Mouse (Mus musculus): ENCODE measurements at regions not wholly inside any gene's neighbourhood (a gene's known extent, or its start where the extent isn't known, plus 50 kb on each side); places are given as distances from the start of the nearest gene placed in this dataset.

GRCm38 (mm10) chr11:6894911-6895785 is 57.7 kb upstream of the Gm11983 start:
- Histone ChIP-seq H3K4me3 (no peak overlapping the region), H3K27ac (no peak overlapping the region), H3K4me2 (no peak overlapping the region), H3K4me1 (replicated peaks) (no peaks in the 10 kb centered on the region), H3K9ac (no peak overlapping the region), H3K9me3 (replicated peaks) (no peaks in the 10 kb centered on the region), H3K36me3 (no peaks in the 10 kb centered on the region), H3K27me3 (0 out of 2 replicates have a peak, but pooled peaks cover 3% of the 10 kb centered on the region)
- ATAC-seq (replicated peaks; ENCODE audit: insufficient number of reproducible peaks, insufficient read depth, low FRiP score, low read depth) = no peak
- 57% methylated on average over 7 of the region's 7 CpGs for WGBS

DNA sequence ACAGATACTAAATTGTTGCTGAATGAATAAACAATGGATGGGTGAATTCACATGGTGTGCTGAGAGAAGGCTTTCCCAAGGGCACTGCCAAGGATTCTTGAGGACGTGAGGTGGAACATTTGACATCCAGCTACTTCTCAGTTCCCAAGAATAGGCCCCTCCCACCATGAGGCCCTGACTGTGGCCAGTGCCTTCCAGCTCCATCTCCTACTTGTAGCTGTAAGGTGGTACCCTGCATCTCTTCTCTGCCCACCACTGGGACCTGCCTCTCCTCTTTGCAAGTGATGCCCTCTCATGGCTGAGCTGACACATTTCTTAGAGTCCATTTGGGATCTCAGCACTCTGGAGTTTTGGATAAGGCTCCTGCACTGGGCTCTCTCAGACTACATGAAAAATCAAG is 56.3 kb upstream of the Gm11983 start:
- Histone ChIP-seq H3K9me3 (replicated peaks) (no peaks in the 10 kb centered on the region), H3K4me2 (no peak overlapping the region), H3K36me3 (no peaks in the 10 kb centered on the region), H3K4me3 (no peak overlapping the region), H3K4me1 (replicated peaks) (no peaks in the 10 kb centered on the region), H3K9ac (no peak overlapping the region), H3K27me3 (no peaks in the 10 kb centered on the region), H3K27ac (no peak overlapping the region)
- 71% methylated on average over 1 of the region's 1 CpGs for WGBS
- no peak for ATAC-seq (replicated peaks; ENCODE audit: insufficient number of reproducible peaks, insufficient read depth, low FRiP score, low read depth)

DNA sequence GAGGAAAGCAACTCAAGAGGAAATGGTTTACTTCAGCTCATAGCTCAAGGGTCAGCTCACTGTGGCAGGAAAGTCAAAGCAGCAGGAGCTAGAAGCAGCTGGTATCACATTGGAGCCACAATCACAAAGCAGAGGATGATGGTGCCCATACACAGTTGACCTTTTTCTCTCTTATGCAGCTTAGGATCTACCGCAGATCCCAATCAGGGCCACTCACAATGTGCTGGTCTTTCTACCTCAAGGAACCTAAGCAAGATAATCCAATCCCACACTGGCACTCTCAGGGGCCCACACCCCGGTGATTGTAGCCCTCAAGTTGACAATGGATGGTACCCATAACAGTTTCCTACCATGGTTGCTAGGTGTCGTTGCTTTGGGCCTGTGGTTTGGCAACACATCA is 55.6 kb upstream of the Gm11983 start:
- Histone ChIP-seq H3K4me1 (replicated peaks) (no peaks in the 10 kb centered on the region), H3K9me3 (replicated peaks) (no peaks in the 10 kb centered on the region), H3K9ac (no peak overlapping the region), H3K27me3 (no peaks in the 10 kb centered on the region), H3K27ac (no peak overlapping the region), H3K4me3 (no peak overlapping the region), H3K36me3 (no peaks in the 10 kb centered on the region), H3K4me2 (no peak overlapping the region)
- WGBS = 84% methylated on average over 3 of the region's 3 CpGs
- ATAC-seq (replicated peaks; ENCODE audit: insufficient number of reproducible peaks, insufficient read depth, low FRiP score, low read depth) = no peak

- no peaks in the 10 kb centered on the region for H3K9me3 ChIP-seq (replicated peaks)
- no peak for ATAC-seq (replicated peaks; ENCODE audit: insufficient number of reproducible peaks, insufficient read depth, low FRiP score, low read depth)
- no peaks in the 10 kb centered on the region for H3K36me3 ChIP-seq
- 75% methylated on average over 5 of the region's 5 CpGs for WGBS
- H3K9ac ChIP-seq = no peak overlapping the region
- H3K4me1 ChIP-seq (replicated peaks) = no peaks in the 10 kb centered on the region
- H3K4me3 ChIP-seq = no peak overlapping the region
- H3K27me3 ChIP-seq = no peaks in the 10 kb centered on the region
- H3K4me2 ChIP-seq = no peak overlapping the region
- H3K27ac ChIP-seq = no peak overlapping the region
Observed at GRCm38 (mm10) chr11:6890450-6890849, 53.0 kb upstream of the Gm11983 start.

DNA sequence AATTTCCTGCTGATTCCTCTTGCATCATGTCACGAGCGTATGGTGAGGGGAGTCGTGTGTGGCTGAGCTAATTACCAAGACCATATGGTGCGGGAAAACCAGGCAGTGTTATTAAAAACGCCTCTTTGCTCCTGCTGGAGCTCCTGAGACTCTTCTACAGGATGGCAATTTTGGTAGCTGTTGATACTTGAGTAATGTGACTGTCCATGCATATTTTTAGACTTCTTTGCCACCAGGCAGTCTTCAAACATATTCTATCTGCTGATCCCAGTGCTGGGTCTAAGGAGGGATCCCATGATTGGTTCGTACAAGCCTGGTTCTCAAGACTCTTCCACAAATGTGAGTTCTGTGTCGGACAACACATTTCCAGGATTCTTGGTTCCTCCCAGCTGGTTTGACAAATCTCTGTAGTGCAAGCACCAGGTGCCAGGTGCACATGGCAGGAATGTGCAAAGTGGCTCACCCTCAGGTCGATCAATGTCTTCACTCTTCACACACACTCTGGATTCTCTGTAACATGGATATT is 52.3 kb upstream of the Gm11983 start:
- Histone ChIP-seq H3K9ac (no peak overlapping the region), H3K27me3 (no peaks in the 10 kb centered on the region), H3K36me3 (no peaks in the 10 kb centered on the region), H3K4me1 (replicated peaks) (no peaks in the 10 kb centered on the region), H3K27ac (no peak overlapping the region), H3K4me3 (no peak overlapping the region), H3K9me3 (replicated peaks) (no peaks in the 10 kb centered on the region), H3K4me2 (no peak overlapping the region)
- WGBS = 81% methylated on average over 8 of the region's 8 CpGs
- ATAC-seq (replicated peaks; ENCODE audit: insufficient number of reproducible peaks, insufficient read depth, low FRiP score, low read depth) = no peak

DNA sequence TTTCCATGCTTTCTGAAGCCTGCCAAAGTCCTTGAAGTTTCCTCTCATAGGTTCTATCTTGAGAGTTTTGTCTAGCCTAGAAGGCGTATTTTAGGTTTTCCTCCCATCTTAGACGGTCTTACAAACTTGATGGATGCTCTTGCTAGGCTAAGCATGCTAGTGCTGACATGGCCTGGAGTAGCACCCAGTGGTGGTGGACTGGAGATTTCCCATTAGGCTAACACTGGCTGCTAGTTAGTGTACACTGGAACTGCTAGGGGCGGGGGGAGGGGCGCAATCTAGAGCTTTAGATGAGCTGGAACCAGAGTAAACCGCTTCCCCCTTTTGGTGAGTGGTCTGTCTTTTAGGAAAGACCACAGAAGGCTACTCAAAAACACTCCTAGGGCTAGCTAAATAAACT is 51.7 kb upstream of the Gm11983 start:
- H3K27ac ChIP-seq = no peak overlapping the region
- H3K4me1 ChIP-seq (replicated peaks) = no peaks in the 10 kb centered on the region
- ATAC-seq (replicated peaks; ENCODE audit: insufficient number of reproducible peaks, insufficient read depth, low FRiP score, low read depth) = no peak
- no peaks in the 10 kb centered on the region for H3K9me3 ChIP-seq (replicated peaks)
- whole genome bisulfite sequencing = 88% methylated on average over 5 of the region's 5 CpGs
- H3K4me2 ChIP-seq = no peak overlapping the region
- H3K9ac ChIP-seq = no peak overlapping the region
- no peaks in the 10 kb centered on the region for H3K27me3 ChIP-seq
- no peak overlapping the region for H3K4me3 ChIP-seq
- H3K36me3 ChIP-seq = no peaks in the 10 kb centered on the region

Measured in heart, embryonic 15.5 days (tissue).